Mouse (Mus musculus): ENCODE results near the gene Hdac4. TPM values are rescaled to one million over a fixed set of nuclear protein-coding genes. Genes with fewer than 3 reads are reported as not detected.

Gene Hdac4
- polyA plus RNA-seq, 1 experiment from 2014 or later: 6.4 TPM

DNA sequence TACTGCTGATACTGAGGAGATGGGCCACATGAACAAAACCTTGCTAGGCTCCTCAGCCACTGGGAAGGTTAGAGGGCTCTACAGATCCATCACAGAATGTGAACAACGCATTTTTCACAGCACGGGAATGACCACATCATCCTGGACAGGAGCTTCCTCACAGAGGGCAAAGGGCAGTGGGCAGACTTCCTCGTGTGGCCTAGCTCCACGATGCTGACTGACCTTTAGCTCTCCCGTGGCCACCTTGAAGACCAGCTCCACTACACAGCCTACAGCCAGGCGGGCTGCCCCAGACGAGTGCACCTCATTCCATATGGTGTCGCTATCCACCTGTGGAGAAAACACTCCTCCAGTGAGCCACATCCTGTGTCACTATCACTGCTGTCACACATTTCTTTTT lies 234.3 kb downstream of the Hdac4 start:
- WGBS (ENCODE audit: insufficient replicate concordance): 62% methylated on average over 8 of the region's 8 CpGs
- no peak for ATAC-seq
- Histone ChIP-seq H3K4me2 (no peak overlapping the region), H3K9ac (no peak overlapping the region), H3K9me3 (replicated peaks) (no peaks in the 10 kb centered on the region), H3K27ac (no peak overlapping the region), H3K4me3 (no peak overlapping the region), H3K36me3 (peaks cover 55% of the 10 kb centered on the region), H3K27me3 (replicated peaks) (no peaks in the 10 kb centered on the region), H3K4me1 (no peaks in the 10 kb centered on the region)

DNA sequence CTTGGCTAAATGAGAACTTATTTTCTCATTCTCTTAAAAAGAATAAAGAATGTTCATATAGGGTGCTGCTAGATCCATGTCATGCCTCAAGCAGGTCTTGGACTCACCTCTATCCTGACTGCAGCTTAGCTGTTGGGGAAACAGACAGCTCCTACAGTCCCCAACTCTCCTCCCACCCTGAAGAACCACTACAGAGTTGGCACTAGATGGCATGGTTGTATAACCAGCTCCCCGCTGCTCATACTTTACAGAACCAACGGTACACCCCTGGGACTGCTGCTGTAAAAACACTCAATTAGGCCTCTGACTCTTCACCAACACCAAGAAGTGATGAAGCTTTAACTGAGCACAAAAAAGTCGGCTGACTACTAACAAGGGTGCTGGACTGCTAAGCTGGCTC lies 235.6 kb downstream of the Hdac4 start:
- Histone ChIP-seq H3K9ac (no peak overlapping the region), H3K27ac (no peak overlapping the region), H3K4me3 (no peak overlapping the region), H3K4me1 (no peaks in the 10 kb centered on the region), H3K9me3 (replicated peaks) (no peaks in the 10 kb centered on the region), H3K4me2 (no peak overlapping the region), H3K36me3 (peaks cover 53% of the 10 kb centered on the region), H3K27me3 (replicated peaks) (no peaks in the 10 kb centered on the region)
- no peak for ATAC-seq
- 75% methylated on average over 3 of the region's 3 CpGs for WGBS (ENCODE audit: insufficient replicate concordance)

DNA sequence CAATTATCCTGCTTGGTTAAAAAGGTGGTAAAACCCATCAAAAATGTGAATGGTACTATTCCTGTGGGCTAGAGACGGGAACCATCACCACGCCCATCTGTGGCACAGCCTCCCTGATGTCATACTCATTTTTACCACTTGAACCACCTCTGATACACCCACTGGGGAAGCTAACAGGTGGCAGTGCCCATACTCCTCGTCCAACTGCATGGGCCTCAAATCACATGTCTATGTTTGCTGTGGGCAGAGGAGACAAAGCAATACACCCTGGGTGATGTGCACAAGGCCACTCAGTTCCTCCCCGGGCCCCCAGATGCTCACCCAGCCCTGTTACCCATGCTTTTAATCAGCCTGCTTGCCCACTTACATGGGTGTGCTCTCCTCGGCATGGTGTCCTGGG lies 236.5 kb downstream of the Hdac4 start:
- WGBS (ENCODE audit: insufficient replicate concordance): 65% methylated on average over 5 of the region's 5 CpGs
- Histone ChIP-seq H3K9me3 (replicated peaks) (no peaks in the 10 kb centered on the region), H3K27me3 (replicated peaks) (no peaks in the 10 kb centered on the region), H3K4me1 (no peaks in the 10 kb centered on the region), H3K9ac (no peak overlapping the region), H3K27ac (no peak overlapping the region), H3K4me3 (no peak overlapping the region), H3K36me3 (peaks cover 50% of the 10 kb centered on the region), H3K4me2 (no peak overlapping the region)
- ATAC-seq: no peak

DNA sequence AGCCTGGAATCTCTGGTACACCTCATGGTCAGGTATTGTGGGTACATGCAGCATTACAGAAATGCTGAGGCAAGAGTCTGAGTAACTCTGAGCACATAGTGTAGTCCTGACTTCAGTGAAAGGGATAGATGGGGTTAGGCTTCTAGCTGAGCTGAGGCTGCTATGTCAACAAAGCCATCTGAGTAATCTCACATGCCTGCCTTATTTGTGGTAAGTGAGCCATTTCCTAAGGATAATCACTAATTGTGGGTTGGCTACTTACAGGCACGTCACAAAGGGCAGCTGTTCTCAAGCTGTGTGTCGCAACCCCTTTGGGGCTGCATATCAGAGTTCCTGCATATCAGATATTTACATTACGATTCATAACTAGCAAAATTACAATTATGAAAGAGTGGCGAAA lies 239.3 kb downstream of the Hdac4 start:
- 73% methylated on average over 4 of the region's 4 CpGs for WGBS (ENCODE audit: insufficient replicate concordance)
- no peaks in the 10 kb centered on the region for H3K27me3 ChIP-seq (replicated peaks)
- no peaks in the 10 kb centered on the region for H3K4me1 ChIP-seq
- peaks cover 57% of the 10 kb centered on the region for H3K36me3 ChIP-seq
- H3K4me3 ChIP-seq: no peak overlapping the region
- no peaks in the 10 kb centered on the region for H3K9me3 ChIP-seq (replicated peaks)
- H3K27ac ChIP-seq: no peak overlapping the region
- no peak overlapping the region for H3K9ac ChIP-seq
- H3K4me2 ChIP-seq: no peak overlapping the region
- ATAC-seq: no peak

DNA sequence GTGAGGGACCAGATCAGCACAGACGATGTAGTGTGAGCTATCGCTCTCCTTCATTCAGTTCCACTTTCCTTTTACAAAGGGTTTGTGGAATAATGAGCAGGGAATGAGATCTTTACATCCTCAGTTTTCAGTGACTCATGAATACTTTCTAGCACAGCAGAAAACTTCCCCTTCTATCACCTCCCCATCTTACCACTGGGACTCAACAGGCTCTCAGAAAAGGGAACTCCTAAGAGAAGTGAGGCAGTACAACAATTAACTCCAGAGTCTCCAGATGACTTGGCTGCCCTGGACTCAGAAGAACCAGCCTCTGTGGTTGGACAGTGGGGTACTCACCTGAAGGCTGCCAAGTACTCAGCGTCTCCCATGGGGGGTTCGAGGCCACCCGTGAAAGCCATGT lies 240.5 kb downstream of the Hdac4 start:
- H3K9ac ChIP-seq: no peak overlapping the region
- no peak overlapping the region for H3K27ac ChIP-seq
- ATAC-seq: no peak
- WGBS (ENCODE audit: insufficient replicate concordance): 80% methylated on average over 5 of the region's 5 CpGs
- no peak overlapping the region for H3K4me2 ChIP-seq
- peaks cover 47% of the 10 kb centered on the region for H3K36me3 ChIP-seq
- no peaks in the 10 kb centered on the region for H3K9me3 ChIP-seq (replicated peaks)
- no peaks in the 10 kb centered on the region for H3K27me3 ChIP-seq (replicated peaks)
- no peaks in the 10 kb centered on the region for H3K4me1 ChIP-seq
- H3K4me3 ChIP-seq: no peak overlapping the region

DNA sequence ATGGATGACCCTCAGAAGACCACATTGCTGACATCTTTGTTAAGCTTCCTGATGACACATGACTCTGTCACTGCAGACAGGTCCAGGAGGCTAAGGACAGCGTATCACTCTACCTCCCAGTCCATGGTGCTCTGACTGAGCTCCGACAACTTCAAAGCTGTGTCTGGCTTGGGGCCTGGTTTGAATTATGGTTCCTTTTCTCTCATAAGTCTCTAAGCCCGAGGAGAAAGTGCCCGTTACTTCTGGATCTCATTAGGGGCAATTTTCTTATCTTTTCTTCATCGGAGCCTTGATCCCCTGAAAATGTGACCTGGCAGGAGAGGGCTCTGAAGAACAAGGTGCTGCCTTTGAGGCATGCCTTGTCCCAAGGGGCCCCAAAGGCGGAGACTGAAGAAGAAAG lies 242.6 kb downstream of the Hdac4 start:
- 75% methylated on average over 6 of the region's 6 CpGs for WGBS (ENCODE audit: insufficient replicate concordance)
- H3K27ac ChIP-seq: no peak overlapping the region
- H3K4me3 ChIP-seq: no peak overlapping the region
- ATAC-seq: no peak
- H3K4me1 ChIP-seq: no peaks in the 10 kb centered on the region
- H3K9me3 ChIP-seq (replicated peaks): no peaks in the 10 kb centered on the region
- H3K4me2 ChIP-seq: no peak overlapping the region
- no peaks in the 10 kb centered on the region for H3K27me3 ChIP-seq (replicated peaks)
- H3K9ac ChIP-seq: no peak overlapping the region
- H3K36me3 ChIP-seq: peaks cover 37% of the 10 kb centered on the region

DNA sequence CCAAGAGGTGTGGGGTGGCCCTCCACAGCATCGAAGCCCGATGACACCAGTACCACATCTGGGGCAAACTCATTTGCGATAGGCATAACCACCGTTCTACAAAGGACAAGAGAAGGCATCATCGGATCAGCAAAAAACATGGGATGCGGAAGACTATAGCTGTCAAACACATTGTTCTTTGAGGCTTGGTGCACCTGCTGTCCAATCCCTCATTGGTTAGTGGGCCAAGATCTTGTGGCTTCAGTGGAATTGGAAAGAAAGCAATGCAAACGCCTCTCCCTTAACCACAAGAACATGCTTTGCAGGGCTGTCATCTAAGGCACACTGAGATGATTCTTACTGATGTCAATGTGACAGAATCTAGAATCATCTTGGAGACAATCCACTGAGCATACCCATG lies 248.1 kb downstream of the Hdac4 start:
- no peaks in the 10 kb centered on the region for H3K27me3 ChIP-seq (replicated peaks)
- no peak overlapping the region for H3K27ac ChIP-seq
- H3K4me3 ChIP-seq: no peak overlapping the region
- no peak overlapping the region for H3K9ac ChIP-seq
- H3K4me1 ChIP-seq: no peaks in the 10 kb centered on the region
- 81% methylated on average over 7 of the region's 7 CpGs for WGBS (ENCODE audit: insufficient replicate concordance)
- H3K9me3 ChIP-seq (replicated peaks): no peaks in the 10 kb centered on the region
- H3K36me3 ChIP-seq: peaks cover 28% of the 10 kb centered on the region
- ATAC-seq: no peak
- no peak overlapping the region for H3K4me2 ChIP-seq

DNA sequence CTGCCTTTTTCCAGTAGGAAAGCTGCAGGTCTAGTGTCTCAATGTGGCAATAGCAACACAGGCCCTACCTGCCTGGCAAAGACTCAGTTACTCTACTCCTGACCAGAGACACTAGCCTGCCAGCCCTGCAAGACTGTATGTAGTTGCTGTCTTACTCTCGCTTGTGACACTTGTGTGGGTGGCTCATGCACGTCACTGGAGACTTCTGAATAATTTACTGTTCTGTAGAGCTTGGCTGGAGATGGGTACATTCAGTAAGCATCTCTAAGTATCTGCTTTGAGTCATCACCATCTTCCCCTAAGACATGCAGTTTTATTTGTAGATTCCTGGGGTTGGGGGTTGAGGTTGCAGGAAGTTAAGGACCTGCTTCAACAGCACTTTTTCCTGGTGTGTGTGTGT lies 252.9 kb downstream of the Hdac4 start:
- Histone ChIP-seq H3K27ac (no peak overlapping the region), H3K4me1 (no peaks in the 10 kb centered on the region), H3K4me2 (no peak overlapping the region), H3K36me3 (peaks cover 28% of the 10 kb centered on the region), H3K9ac (no peak overlapping the region), H3K4me3 (no peak overlapping the region), H3K9me3 (replicated peaks) (no peaks in the 10 kb centered on the region), H3K27me3 (replicated peaks) (no peaks in the 10 kb centered on the region)
- 75% methylated on average over 2 of the region's 2 CpGs for WGBS (ENCODE audit: insufficient replicate concordance)
- no peak for ATAC-seq

DNA sequence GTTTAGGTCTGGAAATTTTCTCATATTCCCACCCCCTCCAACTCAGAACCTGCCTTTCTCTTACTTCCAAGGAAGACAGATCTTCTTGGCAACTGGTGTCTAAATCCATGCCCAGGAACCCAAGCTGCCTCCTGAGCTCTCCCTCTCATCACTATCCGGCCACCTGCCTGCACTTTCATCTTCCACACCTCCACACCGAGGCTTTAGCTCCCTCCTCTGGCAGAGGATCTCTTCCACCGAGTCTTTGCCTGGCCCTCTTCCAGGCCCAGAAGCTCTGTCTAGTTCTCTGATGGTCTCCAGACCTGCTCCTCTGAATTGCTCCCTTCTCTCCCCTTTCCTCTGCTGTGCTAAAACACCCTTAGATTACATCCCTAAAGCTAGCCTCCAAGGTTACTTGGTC lies 253.5 kb downstream of the Hdac4 start:
- no peaks in the 10 kb centered on the region for H3K9me3 ChIP-seq (replicated peaks)
- no peak for ATAC-seq
- no peaks in the 10 kb centered on the region for H3K4me1 ChIP-seq
- H3K4me3 ChIP-seq: no peak overlapping the region
- no peaks in the 10 kb centered on the region for H3K27me3 ChIP-seq (replicated peaks)
- H3K9ac ChIP-seq: no peak overlapping the region
- H3K4me2 ChIP-seq: no peak overlapping the region
- no peak overlapping the region for H3K27ac ChIP-seq
- peaks cover 25% of the 10 kb centered on the region for H3K36me3 ChIP-seq
- 70% methylated on average over 3 of the region's 3 CpGs for WGBS (ENCODE audit: insufficient replicate concordance)

DNA sequence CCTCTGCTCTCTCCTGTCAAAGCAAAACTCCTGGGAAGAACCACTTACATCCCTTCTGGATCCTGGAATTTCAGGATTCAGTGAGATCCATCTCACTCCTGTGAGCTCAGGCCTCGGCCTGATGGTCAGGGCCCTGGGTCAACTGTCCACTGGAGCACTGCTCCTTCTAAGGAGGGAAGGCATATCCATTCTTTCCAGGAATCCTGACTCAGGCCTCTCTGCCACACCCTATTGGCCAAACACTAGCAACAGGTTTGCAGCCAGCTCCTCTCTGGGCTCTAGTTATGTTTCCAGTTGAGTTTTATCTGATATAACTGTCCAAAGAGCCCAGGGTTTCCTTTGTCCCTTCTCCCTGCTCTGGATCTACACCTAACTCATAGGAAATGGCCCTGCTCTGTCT lies 254.4 kb downstream of the Hdac4 start:
- H3K4me1 ChIP-seq: no peaks in the 10 kb centered on the region
- H3K4me3 ChIP-seq: no peak overlapping the region
- H3K9me3 ChIP-seq (replicated peaks): no peaks in the 10 kb centered on the region
- peaks cover 17% of the 10 kb centered on the region for H3K36me3 ChIP-seq
- ATAC-seq: no peak
- H3K27me3 ChIP-seq (replicated peaks): no peaks in the 10 kb centered on the region
- H3K27ac ChIP-seq: no peak overlapping the region
- WGBS (ENCODE audit: insufficient replicate concordance): 74% methylated on average over 1 of the region's 1 CpGs
- no peak overlapping the region for H3K4me2 ChIP-seq
- no peak overlapping the region for H3K9ac ChIP-seq

DNA sequence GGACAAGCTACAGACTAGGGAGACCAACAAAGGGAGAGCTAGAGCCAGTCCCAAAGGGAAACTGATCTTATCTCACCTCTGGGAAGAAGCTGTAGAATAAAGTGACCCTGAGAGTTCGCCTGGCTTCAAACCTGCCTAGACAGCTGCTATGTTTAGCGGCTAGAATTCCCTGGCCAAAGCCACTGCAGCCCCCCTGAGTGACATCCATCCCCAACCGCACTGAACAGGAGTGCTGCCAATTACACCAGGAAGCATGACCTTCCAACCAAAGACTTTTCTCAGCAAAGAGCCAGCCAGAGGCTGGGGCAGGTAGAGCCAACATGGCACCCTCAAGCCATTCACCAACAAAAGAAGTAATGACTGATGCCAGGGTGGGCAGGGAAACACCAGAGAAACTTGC lies 260.3 kb downstream of the Hdac4 start:
- no peak overlapping the region for H3K9ac ChIP-seq

DNA sequence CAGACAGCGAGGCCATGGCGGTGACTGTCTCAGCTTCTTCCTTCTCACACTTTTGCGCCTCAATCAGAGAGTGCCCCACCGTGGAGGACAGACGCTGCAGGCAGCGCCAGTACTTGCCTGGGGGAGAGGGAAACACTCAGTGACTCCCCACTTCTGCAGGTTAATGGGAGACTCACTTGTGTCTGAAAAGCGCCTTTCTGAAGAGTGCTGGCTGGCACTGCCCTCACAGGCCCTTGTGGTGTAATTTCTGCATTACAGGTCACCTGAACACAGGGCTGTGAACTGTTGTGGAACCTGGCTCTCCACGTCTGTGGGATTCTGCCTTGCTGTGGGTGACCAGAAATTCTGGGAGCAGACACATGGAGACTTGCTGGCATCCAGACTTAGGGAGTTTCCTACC lies 261.8 kb downstream of the Hdac4 start:
- ATAC-seq: no peak
- Histone ChIP-seq H3K4me3 (no peak overlapping the region), H3K27me3 (replicated peaks) (no peaks in the 10 kb centered on the region), H3K4me2 (no peak overlapping the region), H3K36me3 (peaks cover 37% of the 10 kb centered on the region), H3K9ac (no peak overlapping the region), H3K9me3 (replicated peaks) (no peaks in the 10 kb centered on the region), H3K27ac (no peak overlapping the region), H3K4me1 (no peaks in the 10 kb centered on the region)
- 81% methylated on average over 8 of the region's 8 CpGs for WGBS (ENCODE audit: insufficient replicate concordance)

More for the DNA sequence above, 260.3 kb downstream of the Hdac4 start:
- Histone ChIP-seq H3K4me3 (no peak overlapping the region), H3K4me2 (no peak overlapping the region), H3K9me3 (replicated peaks) (no peaks in the 10 kb centered on the region), H3K4me1 (no peaks in the 10 kb centered on the region), H3K36me3 (peaks cover 29% of the 10 kb centered on the region), H3K27me3 (replicated peaks) (no peaks in the 10 kb centered on the region), H3K27ac (no peak overlapping the region)
- ATAC-seq: no peak
- 69% methylated on average over 3 of the region's 3 CpGs for WGBS (ENCODE audit: insufficient replicate concordance)

DNA sequence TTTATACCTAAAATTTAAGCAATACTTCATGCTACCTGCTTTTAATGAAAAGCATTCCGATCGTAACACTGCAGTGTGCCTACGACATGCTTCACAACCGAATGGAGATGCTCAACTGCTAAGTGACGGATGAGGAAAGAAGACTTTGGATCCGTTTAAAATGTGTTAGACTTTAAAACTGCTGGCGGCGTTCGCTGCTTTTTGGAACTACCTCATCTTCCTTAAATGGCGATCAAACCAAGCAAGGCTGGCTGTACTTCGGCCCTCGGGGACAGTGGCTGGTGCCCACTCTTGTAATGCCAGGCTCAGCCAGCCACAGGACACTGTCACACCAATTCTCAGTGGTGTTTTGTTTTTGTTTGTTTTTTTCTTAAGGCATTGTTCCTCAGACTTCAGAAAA lies 263.3 kb downstream of the Hdac4 start:
- no peaks in the 10 kb centered on the region for H3K9me3 ChIP-seq (replicated peaks)
- H3K4me2 ChIP-seq: no peak overlapping the region
- peaks cover 39% of the 10 kb centered on the region for H3K36me3 ChIP-seq
- H3K9ac ChIP-seq: no peak overlapping the region
- no peaks in the 10 kb centered on the region for H3K4me1 ChIP-seq
- no peak for ATAC-seq
- no peak overlapping the region for H3K27ac ChIP-seq
- 87% methylated on average over 12 of the region's 12 CpGs for WGBS (ENCODE audit: insufficient replicate concordance)
- H3K27me3 ChIP-seq (replicated peaks): no peaks in the 10 kb centered on the region
- no peak overlapping the region for H3K4me3 ChIP-seq

Measured in liver, embryonic 12.5 days (tissue).